Mouse (Mus musculus) heart, postnatal 25 days (tissue): ENCODE data around the gene Hoxa6. TPM values are rescaled to one million over a fixed set of nuclear protein-coding genes. Genes with fewer than 3 reads are reported as not detected.

ENCODE experiments used
- DNase-seq: peaks from one replicate; pipeline ENCODE4 v3.0.0; 2022; ENCODE audit warnings: low spot score
- intact Hi-C: fragments of 180-260 bp; cut with DNase I; formaldehyde crosslinking; loops from one replicate; pipeline ENCODE4 v1.15.1; 2025
- total RNA-seq, 2 experiments: library from RNA; stranded (reverse); gene quantifications; 2 replicates each; pipeline ENCODE4 v1.2.3; 2021

Gene Hoxa6
- total RNA-seq, 2 experiments from 2014 or later, result not detected

- intact Hi-C loops, result loop anchor here (10.0 kb wide), 1 partner anchor 845 kb away; no protein-coding TSS in a partner anchor
- no peak for DNase-seq
These were observed 21.3 kb upstream of the Hoxa6 start for GRCm38 (mm10) chr6:52229558-52230416.

DNA sequence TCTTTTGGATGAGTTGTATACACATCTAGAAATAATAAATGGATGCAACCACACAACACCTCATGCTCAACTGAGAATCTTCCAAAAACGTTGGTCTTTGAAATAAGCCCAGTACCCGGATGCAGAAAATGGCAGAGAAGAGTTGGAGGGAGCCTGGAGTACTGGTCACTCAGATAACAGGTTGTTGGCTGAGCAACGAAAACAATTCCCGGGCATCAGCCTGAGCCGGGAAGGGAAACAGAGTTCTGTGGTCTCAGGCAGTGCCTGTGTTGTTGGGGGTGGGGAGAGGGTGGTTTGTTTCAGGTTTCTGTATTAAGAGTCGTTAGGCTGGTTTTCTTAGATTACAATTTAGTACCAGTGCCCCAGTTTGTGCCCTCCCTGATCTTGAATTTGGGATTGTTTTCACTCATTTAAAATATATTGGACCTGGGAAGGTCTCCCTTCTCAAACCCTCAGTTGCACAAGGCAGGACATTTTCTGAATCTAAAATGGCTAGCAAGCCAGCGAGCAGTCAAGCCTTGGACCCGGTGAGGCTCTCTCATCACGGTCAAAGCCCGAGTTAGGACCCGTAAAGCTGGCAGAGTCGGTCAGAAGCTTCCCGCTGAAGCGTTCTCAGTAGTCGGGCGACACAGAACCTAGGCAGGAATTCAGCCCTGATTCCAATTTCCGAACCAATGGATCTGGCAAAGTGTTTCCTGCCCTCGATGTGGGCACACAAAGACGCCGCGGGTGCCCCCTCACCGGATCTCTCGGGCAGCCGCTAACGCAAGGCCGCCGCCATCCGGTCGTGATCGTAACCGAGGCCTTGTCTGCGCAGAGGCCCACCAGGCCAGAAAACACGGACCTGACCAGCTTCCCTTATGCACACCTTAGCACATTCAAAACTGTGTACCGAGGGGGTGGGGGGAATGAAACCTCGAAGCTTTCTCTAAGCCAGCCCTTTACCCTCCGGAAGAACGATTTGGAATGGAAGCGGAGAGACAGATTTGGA is 20.2 kb upstream of the Hoxa6 start:
- no peak for DNase-seq

GRCm38 (mm10) chr6:52227470-52228222 is 19.1 kb upstream of the Hoxa6 start:
- no peak for DNase-seq
- intact Hi-C loops, result loop anchor here (10.0 kb wide), 1 partner anchor 843 kb away; no protein-coding TSS in a partner anchor

More for the DNA sequence above, 20.2 kb upstream of the Hoxa6 start:
- intact Hi-C loops, result loop anchor here (10.0 kb wide), 1 partner anchor 844 kb away; no protein-coding TSS in a partner anchor

- DNase-seq, result no peak
- intact Hi-C loops, result loop anchor here (10.0 kb wide), 1 partner anchor 842 kb away; no protein-coding TSS in a partner anchor
These were observed 18.2 kb upstream of the Hoxa6 start for GRCm38 (mm10) chr6:52226569-52227257.

DNA sequence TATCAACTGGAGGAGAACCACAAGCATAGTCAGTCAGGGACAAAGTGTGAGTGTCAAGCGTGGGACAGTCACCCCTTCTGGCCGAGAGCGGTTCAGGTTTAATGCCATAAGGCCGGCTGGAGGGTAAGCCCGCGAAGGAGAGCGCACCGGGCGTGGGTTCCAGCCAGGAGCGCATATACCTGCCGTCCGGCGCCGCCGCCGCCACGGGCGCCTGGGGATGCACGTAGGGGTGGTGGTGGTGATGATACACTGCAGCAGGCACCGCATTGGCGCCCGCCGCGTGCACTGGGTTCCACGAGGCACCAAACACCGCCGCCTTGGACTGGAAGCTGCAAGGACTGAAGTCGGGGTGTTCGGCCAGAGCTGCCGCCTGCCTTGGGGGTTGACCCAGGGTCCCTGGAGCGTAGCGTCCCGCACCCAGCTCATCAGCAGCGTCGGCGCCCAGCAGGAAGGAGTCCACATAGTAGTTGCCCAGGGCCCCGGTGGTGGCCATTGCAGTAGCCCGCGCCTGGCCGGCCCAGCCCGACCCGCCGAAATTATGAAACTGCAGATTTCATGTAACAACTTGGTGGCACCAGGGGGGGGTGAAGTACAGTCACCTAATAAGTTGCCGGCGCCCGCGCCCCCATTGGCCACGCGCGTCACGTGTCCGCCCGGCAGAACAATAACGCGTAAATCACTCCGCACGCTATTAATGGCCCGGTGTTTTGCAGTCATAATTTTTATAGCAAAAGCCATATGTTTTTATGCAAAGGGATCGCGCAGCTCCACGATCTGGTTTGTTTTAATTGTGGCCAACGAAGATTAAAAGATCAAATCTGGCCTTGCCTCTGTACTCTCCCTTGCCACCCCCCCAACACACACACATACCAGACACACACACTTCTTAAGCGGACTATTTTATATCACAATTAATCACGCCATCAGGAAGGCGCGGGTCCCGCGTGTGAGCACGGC is 17.4 kb upstream of the Hoxa6 start:
- no peak for DNase-seq
- intact Hi-C loops, result loop anchor here (10.0 kb wide), 1 partner anchor 841 kb away; no protein-coding TSS in a partner anchor

DNA sequence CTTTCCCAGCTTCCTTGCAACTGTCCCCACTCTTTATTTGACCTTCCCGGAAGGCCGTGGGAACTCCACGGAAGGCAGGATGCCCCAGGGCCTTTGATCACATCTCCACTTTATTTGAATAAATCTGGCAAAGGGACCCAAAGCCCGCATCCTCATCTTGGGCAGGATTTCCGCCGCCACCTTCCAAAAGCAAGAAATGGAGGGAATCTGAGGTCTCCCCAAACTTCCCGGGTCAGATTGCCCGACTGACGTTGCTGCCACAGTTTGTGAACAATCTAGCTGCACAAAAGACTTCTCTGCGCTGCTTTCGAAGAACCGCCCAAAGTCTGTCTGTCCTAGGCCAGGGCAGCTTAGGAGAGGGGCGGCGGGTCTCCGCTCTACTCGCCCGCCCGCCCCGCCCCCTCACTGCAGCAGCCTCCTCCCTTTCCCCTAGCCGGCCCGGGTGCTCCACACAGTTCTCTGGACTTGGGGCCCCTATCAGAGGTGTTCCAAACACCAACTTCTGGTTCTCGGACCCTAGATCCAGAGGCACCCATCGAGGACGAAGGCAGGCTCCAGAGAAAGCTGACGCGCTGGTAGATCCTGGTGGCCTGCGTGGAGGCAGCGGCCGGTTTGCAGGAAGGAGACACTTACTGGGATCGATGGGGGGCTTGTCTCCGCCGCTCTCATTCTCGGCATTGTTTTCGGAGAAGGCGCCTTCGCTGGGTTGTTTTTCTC is 16.5 kb upstream of the Hoxa6 start:
- no peak for DNase-seq
- intact Hi-C loops, result loop anchor here (10.0 kb wide), 1 partner anchor 840 kb away; no protein-coding TSS in a partner anchor

- no peak for DNase-seq
- intact Hi-C loops, result loop anchor here (10.0 kb wide), 1 partner anchor 839 kb away; no protein-coding TSS in a partner anchor
These were observed 15.6 kb upstream of the Hoxa6 start for GRCm38 (mm10) chr6:52223939-52224760.

DNA sequence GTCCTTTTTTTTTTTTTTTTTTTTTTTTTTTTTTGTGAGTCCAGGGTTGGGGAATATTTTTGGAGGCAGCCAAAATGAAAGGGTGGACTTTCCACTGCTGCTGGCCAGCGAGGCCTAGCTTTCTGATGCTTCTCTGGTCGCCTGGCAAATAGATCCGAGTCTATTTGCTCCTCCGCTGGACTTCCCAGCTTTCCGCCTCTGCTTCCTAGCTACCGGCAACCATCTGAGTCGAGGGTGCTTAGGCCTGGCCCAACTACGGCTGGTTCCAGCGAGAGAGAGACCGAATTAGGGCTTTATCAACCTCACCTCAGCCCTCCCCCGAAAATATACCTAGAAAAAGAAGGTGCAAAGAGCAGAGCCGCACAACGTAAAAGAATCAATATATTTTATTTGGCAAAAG is 14.2 kb upstream of the Hoxa6 start:
- no peak for DNase-seq
- intact Hi-C loops, result loop anchor here (10.0 kb wide), 1 partner anchor 838 kb away; no protein-coding TSS in a partner anchor

DNA sequence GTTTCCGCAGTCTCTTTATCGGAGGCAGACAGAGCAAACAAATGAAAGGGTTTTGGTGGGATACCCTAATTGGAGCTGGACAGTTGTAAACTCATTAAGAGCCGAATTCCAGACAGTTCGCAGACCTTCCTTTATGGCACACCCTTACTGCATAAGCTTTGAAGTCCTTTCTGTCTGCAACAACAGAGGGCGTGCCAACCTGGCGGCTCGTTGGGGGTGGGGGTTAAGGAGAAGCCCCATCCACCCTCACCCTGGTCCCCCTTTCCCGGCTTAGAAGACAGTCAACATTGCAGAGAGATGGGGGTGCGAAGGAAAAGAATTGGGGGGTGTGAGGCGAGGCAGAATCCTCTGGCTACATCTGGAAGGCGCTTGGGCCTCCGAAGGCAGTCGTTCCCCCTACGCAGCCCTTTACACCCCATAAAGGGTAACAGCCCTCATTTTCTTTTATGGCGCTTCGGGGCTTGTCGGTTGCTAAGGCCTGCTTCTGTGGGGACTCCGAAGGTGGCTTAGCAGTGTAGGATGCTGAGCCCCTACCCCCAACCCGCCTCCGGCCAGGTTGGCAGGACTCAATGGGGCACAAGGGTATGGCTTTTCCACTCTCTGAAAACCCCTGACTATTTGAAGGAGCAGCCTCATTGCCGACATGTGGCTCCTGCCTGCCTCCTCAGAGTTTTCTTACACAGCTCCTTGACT is 13.6 kb upstream of the Hoxa6 start:
- intact Hi-C loops, result loop anchor here (1.0 to 10.0 kb wide), 3 partner anchors 351 to 837 kb away; no protein-coding TSS in a partner anchor
- no peak for DNase-seq

- intact Hi-C loops, result loop anchor here (1.0 to 10.0 kb wide), 3 partner anchors 351 to 837 kb away; no protein-coding TSS in a partner anchor
- peak; percentile 62 for DNase-seq
These were observed 12.9 kb upstream of the Hoxa6 start, which contains the start of gene Hoxa7 for GRCm38 (mm10) chr6:52221337-52221992. Gene Hoxa7 (minus strand): TSS chr6:52221854.

DNA sequence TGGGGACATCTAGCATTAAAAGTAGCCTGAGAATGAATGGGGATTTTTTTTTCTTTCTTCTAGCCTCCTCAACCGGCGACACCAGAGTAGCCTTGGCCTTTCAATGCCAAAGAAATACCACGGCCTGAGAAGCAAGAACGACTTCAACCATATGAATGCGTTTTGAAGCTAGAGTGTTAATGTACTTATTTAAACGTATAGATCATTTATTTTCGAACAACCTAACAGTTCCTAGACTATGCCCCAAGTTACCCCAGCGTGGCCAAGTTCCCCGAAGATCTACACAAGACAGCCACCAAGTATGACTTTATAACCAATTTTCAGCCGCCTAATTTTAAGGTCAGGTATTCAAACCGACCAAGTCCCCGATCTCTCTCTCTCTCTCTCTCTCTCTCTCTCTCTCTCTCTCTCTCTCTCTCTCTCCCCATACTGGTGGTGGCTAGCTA is 12.4 kb upstream of the Hoxa6 start:
- intact Hi-C loops, result loop anchor here (1.0 to 10.0 kb wide), 3 partner anchors 350 to 836 kb away; no protein-coding TSS in a partner anchor
- no peak for DNase-seq

DNA sequence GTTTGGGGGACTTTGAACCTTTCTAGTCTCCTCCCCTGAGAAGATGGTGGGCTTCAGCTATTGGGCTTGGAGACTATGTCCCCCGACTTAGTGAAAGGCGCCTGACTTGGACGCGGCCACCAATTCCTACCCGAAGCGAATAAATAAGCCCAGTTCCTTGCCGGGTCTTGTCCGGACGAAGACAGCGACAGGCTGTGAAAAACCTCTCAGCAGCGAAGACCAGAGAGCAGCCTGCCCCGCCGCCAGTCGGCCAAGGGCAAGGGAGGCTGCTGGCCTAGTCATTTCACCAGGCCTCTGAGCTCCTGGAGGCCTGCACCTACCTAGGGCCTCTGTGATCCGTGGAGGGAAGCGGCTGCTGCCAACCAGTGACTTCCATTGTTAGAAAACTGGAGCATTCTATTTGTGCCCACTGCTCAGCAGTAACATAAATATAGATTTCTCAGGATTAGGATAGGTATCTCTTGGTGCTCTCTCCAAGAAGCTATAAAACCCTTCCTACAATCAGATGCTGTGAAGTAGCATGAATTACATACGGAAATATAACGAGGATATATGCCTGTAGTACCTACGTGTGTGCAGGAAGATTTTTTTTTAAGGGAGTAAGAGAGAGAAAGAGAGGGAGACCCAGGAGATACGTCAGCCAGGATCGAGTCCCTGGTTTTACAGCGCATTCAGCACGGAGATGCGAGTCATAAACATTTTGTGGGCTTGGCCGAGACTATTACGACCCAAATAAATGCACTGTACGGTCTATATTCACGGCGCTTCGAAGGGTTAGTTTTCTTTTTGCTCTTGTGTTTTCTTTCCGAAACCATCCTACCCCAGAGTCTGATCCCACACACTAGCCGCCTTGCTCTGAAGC is 11.7 kb upstream of the Hoxa6 start:
- no peak for DNase-seq
- intact Hi-C loops, result loop anchor here (2.0 to 10.0 kb wide), 2 partner anchors 349 to 835 kb away; no protein-coding TSS in a partner anchor

GRCm38 (mm10) chr6:52219234-52219942 is 10.9 kb upstream of the Hoxa6 start:
- DNase-seq, result no peak
- intact Hi-C loops, result loop anchor here (5.0 kb wide), 1 partner anchor 1037 kb away; no protein-coding TSS in a partner anchor
